Mouse (Mus musculus) heart, postnatal 0 days (tissue): ENCODE results near the gene Cd2.

Experiments
- CTCF ChIP-seq: IDR thresholded peaks from 2 replicates; pipeline ENCODE4 v1.5.1; 2016; ENCODE audit warnings: antibody characterized with exemption, control low read depth, low read depth
- EP300 ChIP-seq: IDR thresholded peaks from 2 replicates; pipeline ENCODE4 v1.6.1; 2016; ENCODE audit warnings: antibody characterized with exemption, low read depth

DNA sequence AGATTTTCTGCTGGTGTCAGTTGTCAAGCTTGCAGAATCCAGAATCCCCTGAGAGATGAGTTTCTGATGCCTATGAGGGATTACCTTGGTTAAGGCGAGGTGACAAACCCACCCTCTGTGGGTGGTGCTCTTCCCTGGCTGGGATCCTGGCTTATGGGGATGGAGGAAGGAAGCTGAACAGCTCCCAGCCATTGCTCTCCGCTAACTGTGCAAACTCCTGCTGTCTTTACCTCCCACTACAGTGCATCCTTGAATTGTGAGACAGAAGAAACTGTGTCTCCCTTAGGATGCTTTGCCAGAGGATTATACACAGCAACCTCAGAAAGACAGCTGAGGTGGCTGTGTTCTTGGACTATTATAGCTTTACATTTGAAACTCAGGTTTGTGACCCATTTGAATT is 28.8 kb downstream of the Cd2 start:
- no peak for TF ChIP-seq CTCF
- TF ChIP-seq EP300: no peak
